Mouse (Mus musculus) bone marrow macrophage, adult 2 months (primary cell): ENCODE results near the gene Echdc2.

Experiments used
- CTCF ChIP-seq: IDR thresholded peaks from 2 replicates; pipeline ENCODE4 v1.5.1; 2012; ENCODE audit warnings: low read depth, mild to moderate bottlenecking, low read length, moderate library complexity
- POLR2A ChIP-seq: IDR thresholded peaks from 2 replicates; pipeline ENCODE4 v1.6.1; 2012; ENCODE audit warnings: mild to moderate bottlenecking, low read depth, low read length, borderline replicate concordance

- TF ChIP-seq CTCF (no peak), POLR2A (no peak)
Observed at GRCm38 (mm10) chr4:108166874-108167273, 1.6 kb downstream of the Echdc2 start.
